Mouse (Mus musculus) intestine, embryonic 15.5 days (tissue): ENCODE measurements around the gene Efcab5. TPM values are rescaled to one million over a fixed set of nuclear protein-coding genes. Genes with fewer than 3 reads are reported as not detected.

Source experiments
- ATAC-seq: fragments of 200-750 bp; cut with Nextera tagmentation; 2 replicates; pipeline ENCODE4 v1.8.0; 2017; ENCODE audit warnings: moderate TSS enrichment, moderate library complexity
- H3K27ac ChIP-seq: fragments of 300-500 bp; sonication (generic); 2 replicates; pipeline ENCODE4 v1.5.1; 2015; ENCODE audit warnings: mild to moderate bottlenecking, inconsistent platforms
- H3K27me3 ChIP-seq: fragments of 300-500 bp; sonication (generic); replicated peaks from 2 replicates; pipeline ENCODE4 v1.6.1; 2015; ENCODE audit warnings: inconsistent platforms
- H3K36me3 ChIP-seq: fragments of 300-500 bp; sonication (generic); 2 replicates; pipeline ENCODE4 v1.6.1; 2015; ENCODE audit warnings: inconsistent platforms
- H3K4me1 ChIP-seq: fragments of 300-500 bp; sonication (generic); replicated peaks from 2 replicates; pipeline ENCODE4 v1.6.1; 2015; ENCODE audit warnings: inconsistent platforms
- H3K4me2 ChIP-seq: fragments of 300-500 bp; sonication (generic); replicated peaks from 2 replicates; pipeline ENCODE4 v1.6.1; 2015; ENCODE audit warnings: mild to moderate bottlenecking, inconsistent platforms
- H3K4me3 ChIP-seq: fragments of 300-500 bp; sonication (generic); replicated peaks from 2 replicates; pipeline ENCODE4 v1.5.1; 2015; ENCODE audit warnings: inconsistent platforms
- H3K9ac ChIP-seq: fragments of 300-500 bp; sonication (generic); 2 replicates; pipeline ENCODE4 v1.6.1; 2015; ENCODE audit warnings: inconsistent platforms
- H3K9me3 ChIP-seq: fragments of 300-500 bp; sonication (generic); 2 replicates; pipeline ENCODE4 v1.6.1; 2016; ENCODE audit warnings: inconsistent platforms
- WGBS: fragments of 180-500 bp; shearing (Covaris S2); methylation state at CpG from one replicate; pipeline ENCODE4 v1.1.7; 2015; 5-methylcytosine and 5-hydroxymethylcytosine counted together
- polyA plus RNA-seq: library from polyadenylated mRNA; unstranded; fragments of >200 nt; fragmentation: Nextera tagmentation; extraction: Ambion mirVana; gene quantifications from 2 replicates; pipeline ENCODE4 v1.2.1, GENCODE M21; 2015

Efcab5 gene
- polyA plus RNA-seq, 1 experiment from 2014 or later = 0.24 TPM

GRCm38 (mm10) chr11:77195360-77196109, 6.8 kb upstream of the Efcab5 start:
- no peak for ATAC-seq

GRCm38 (mm10) chr11:77194762-77195161, 6.0 kb upstream of the Efcab5 start:
- 49% methylated on average over 1 of the region's 1 CpGs for WGBS
- Histone ChIP-seq H3K27ac (no peak overlapping the region), H3K4me3 (no peak overlapping the region), H3K27me3 (no peaks in the 10 kb centered on the region), H3K9ac (no peak overlapping the region), H3K36me3 (no peaks in the 10 kb centered on the region), H3K9me3 (no peaks in the 10 kb centered on the region), H3K4me2 (no peak overlapping the region), H3K4me1 (peaks cover 8% of the 10 kb centered on the region)
- ATAC-seq = no peak

More at GRCm38 (mm10) chr11:77195360-77196109, 6.8 kb upstream of the Efcab5 start:
- 71% methylated on average over 11 of the region's 11 CpGs for WGBS
- peak overlapping the region; percentile 69; the same call in 1 of the 2 replicates for H3K27ac ChIP-seq
- H3K4me1 ChIP-seq = peaks cover 8% of the 10 kb centered on the region
- H3K36me3 ChIP-seq = no peaks in the 10 kb centered on the region
- H3K9me3 ChIP-seq = no peaks in the 10 kb centered on the region
- no peak overlapping the region for H3K4me3 ChIP-seq
- no peak overlapping the region for H3K9ac ChIP-seq
- H3K4me2 ChIP-seq = no peak overlapping the region
- H3K27me3 ChIP-seq = no peaks in the 10 kb centered on the region

- Histone ChIP-seq H3K4me2 (no peak overlapping the region), H3K9ac (no peak overlapping the region), H3K27ac (0 out of 2 replicates have a peak overlapping the region, but pooled peaks have one; percentile 17), H3K9me3 (no peaks in the 10 kb centered on the region), H3K4me1 (peaks cover 8% of the 10 kb centered on the region), H3K36me3 (no peaks in the 10 kb centered on the region), H3K4me3 (no peak overlapping the region), H3K27me3 (no peaks in the 10 kb centered on the region)
- 40% methylated on average over 6 of the region's 6 CpGs for WGBS
- peak; percentile 73 for ATAC-seq
These were observed 5.3 kb upstream of the Efcab5 start for GRCm38 (mm10) chr11:77193941-77194553.

GRCm38 (mm10) chr11:77193410-77193809, 4.6 kb upstream of the Efcab5 start:
- Histone ChIP-seq H3K27ac (0 out of 2 replicates have a peak overlapping the region, but pooled peaks have one; percentile 17), H3K9me3 (no peaks in the 10 kb centered on the region), H3K36me3 (no peaks in the 10 kb centered on the region), H3K4me3 (no peak overlapping the region), H3K9ac (no peak overlapping the region), H3K4me1 (peaks cover 8% of the 10 kb centered on the region), H3K4me2 (no peak overlapping the region), H3K27me3 (no peaks in the 10 kb centered on the region)
- 53% methylated on average over 5 of the region's 5 CpGs for WGBS
- 0 out of 2 replicates have a peak, but pooled peaks have one; percentile 11 for ATAC-seq

- H3K4me3 ChIP-seq = no peak overlapping the region
- H3K36me3 ChIP-seq = no peaks in the 10 kb centered on the region
- ATAC-seq = no peak
- H3K9ac ChIP-seq = no peak overlapping the region
- no peak overlapping the region for H3K27ac ChIP-seq
- H3K4me1 ChIP-seq = 0 out of 2 replicates have a peak, but pooled peaks cover 2% of the 10 kb centered on the region
- 46% methylated on average over 2 of the region's 2 CpGs for WGBS
- no peak overlapping the region for H3K4me2 ChIP-seq
- no peaks in the 10 kb centered on the region for H3K9me3 ChIP-seq
- no peaks in the 10 kb centered on the region for H3K27me3 ChIP-seq
These were observed 3.8 kb downstream of the Efcab5 start for GRCm38 (mm10) chr11:77184926-77185325.

GRCm38 (mm10) chr11:77182616-77183015, 6.2 kb downstream of the Efcab5 start:
- ATAC-seq = peak; percentile 42
- Histone ChIP-seq H3K27me3 (no peaks in the 10 kb centered on the region), H3K27ac (peak overlapping the region; percentile 67), H3K36me3 (no peaks in the 10 kb centered on the region), H3K9ac (no peak overlapping the region), H3K9me3 (no peaks in the 10 kb centered on the region), H3K4me3 (no peak overlapping the region), H3K4me2 (peak overlapping the region; percentile 7), H3K4me1 (0 out of 2 replicates have a peak, but pooled peaks cover 2% of the 10 kb centered on the region)
- 18% methylated on average over 2 of the region's 2 CpGs for WGBS

GRCm38 (mm10) chr11:77182041-77182440, 6.7 kb downstream of the Efcab5 start:
- peak; percentile 91 for ATAC-seq
- Histone ChIP-seq H3K4me3 (no peak overlapping the region), H3K27me3 (no peaks in the 10 kb centered on the region), H3K4me2 (peak overlapping the region; percentile 7; the same call in 1 of the 2 replicates), H3K27ac (peak overlapping the region; percentile 67), H3K9me3 (no peaks in the 10 kb centered on the region), H3K4me1 (0 out of 2 replicates have a peak, but pooled peaks cover 2% of the 10 kb centered on the region), H3K9ac (no peak overlapping the region), H3K36me3 (no peaks in the 10 kb centered on the region)
- 46% methylated on average over 2 of the region's 2 CpGs for WGBS

- H3K9ac ChIP-seq = no peak overlapping the region
- H3K4me1 ChIP-seq = 0 out of 2 replicates have a peak, but pooled peaks cover 2% of the 10 kb centered on the region
- peak; percentile 75 for ATAC-seq
- WGBS = 54% methylated on average over 5 of the region's 5 CpGs
- H3K4me3 ChIP-seq = no peak overlapping the region
- no peak overlapping the region for H3K4me2 ChIP-seq
- no peaks in the 10 kb centered on the region for H3K27me3 ChIP-seq
- no peaks in the 10 kb centered on the region for H3K36me3 ChIP-seq
- H3K27ac ChIP-seq = peak overlapping the region; percentile 48; the same call in 1 of the 2 replicates
- no peaks in the 10 kb centered on the region for H3K9me3 ChIP-seq
These were observed 7.2 kb downstream of the Efcab5 start for GRCm38 (mm10) chr11:77181528-77181927.

GRCm38 (mm10) chr11:77180886-77181285, 7.9 kb downstream of the Efcab5 start:
- no peak overlapping the region for H3K4me2 ChIP-seq
- no peaks in the 10 kb centered on the region for H3K27me3 ChIP-seq
- WGBS = 37% methylated on average over 4 of the region's 4 CpGs
- no peak overlapping the region for H3K4me3 ChIP-seq
- no peak for ATAC-seq
- H3K4me1 ChIP-seq = 0 out of 2 replicates have a peak, but pooled peaks cover 2% of the 10 kb centered on the region
- H3K9ac ChIP-seq = no peak overlapping the region
- 0 out of 2 replicates have a peak overlapping the region, but pooled peaks have one; percentile 42 for H3K27ac ChIP-seq
- H3K9me3 ChIP-seq = no peaks in the 10 kb centered on the region
- no peaks in the 10 kb centered on the region for H3K36me3 ChIP-seq

GRCm38 (mm10) chr11:77179771-77180170, 9.0 kb downstream of the Efcab5 start:
- Histone ChIP-seq H3K27me3 (no peaks in the 10 kb centered on the region), H3K36me3 (no peaks in the 10 kb centered on the region), H3K9ac (no peak overlapping the region), H3K4me2 (no peak overlapping the region), H3K9me3 (no peaks in the 10 kb centered on the region), H3K4me3 (no peak overlapping the region), H3K27ac (no peak overlapping the region; the same call in 1 of the 2 replicates), H3K4me1 (0 out of 2 replicates have a peak, but pooled peaks cover 2% of the 10 kb centered on the region)
- 81% methylated on average over 3 of the region's 3 CpGs for WGBS
- no peak for ATAC-seq

- Histone ChIP-seq H3K4me1 (no peaks in the 10 kb centered on the region), H3K27me3 (no peaks in the 10 kb centered on the region), H3K9ac (no peak overlapping the region), H3K36me3 (no peaks in the 10 kb centered on the region), H3K4me3 (no peak overlapping the region), H3K27ac (no peak overlapping the region), H3K4me2 (no peak overlapping the region), H3K9me3 (no peaks in the 10 kb centered on the region)
- 38% methylated on average over 7 of the region's 7 CpGs for WGBS
- no peak for ATAC-seq
These were observed 14.2 kb downstream of the Efcab5 start for GRCm38 (mm10) chr11:77174531-77174930.

GRCm38 (mm10) chr11:77173731-77174130, 15.0 kb downstream of the Efcab5 start:
- H3K4me3 ChIP-seq = no peak overlapping the region
- H3K4me2 ChIP-seq = no peak overlapping the region
- WGBS = 62% methylated on average over 4 of the region's 4 CpGs
- H3K36me3 ChIP-seq = no peaks in the 10 kb centered on the region
- H3K4me1 ChIP-seq = no peaks in the 10 kb centered on the region
- no peak overlapping the region for H3K9ac ChIP-seq
- no peak for ATAC-seq
- no peaks in the 10 kb centered on the region for H3K27me3 ChIP-seq
- H3K27ac ChIP-seq = no peak overlapping the region
- H3K9me3 ChIP-seq = no peaks in the 10 kb centered on the region
